Mouse (Mus musculus) liver, postnatal 0 days (tissue): ENCODE data around the gene Matk. TPM values are rescaled to one million over a fixed set of nuclear protein-coding genes. Genes with fewer than 3 reads are reported as not detected.
A peak's percentile ranks its signal among the peaks of the same experiment; 100 is the strongest.

ENCODE experiments used
- ATAC-seq: fragments of 200-750 bp; cut with Nextera tagmentation; 2 replicates; pipeline ENCODE4 v1.8.0; 2017; ENCODE audit warnings: mild to moderate bottlenecking, moderate library complexity
- DNase-seq: peaks from one replicate; pipeline ENCODE4 v3.0.0-alpha.2; 2016
- H3K27ac ChIP-seq: fragments of 300-500 bp; sonication (generic); 2 replicates; pipeline ENCODE4 v1.5.1; 2014; ENCODE audit warnings: antibody characterized with exemption, moderate library complexity, mild to moderate bottlenecking, low read depth
- H3K27me3 ChIP-seq: fragments of 300-500 bp; sonication (generic); 2 replicates; pipeline ENCODE4 v1.6.1; 2014; ENCODE audit warnings: low read length, control low read depth, mixed read lengths; ENCODE audit not compliant: insufficient read depth
- H3K36me3 ChIP-seq: fragments of 300-500 bp; sonication (generic); replicated peaks from 2 replicates; pipeline ENCODE4 v1.6.1; 2014; ENCODE audit warnings: mild to moderate bottlenecking, control low read depth, low read length, moderate library complexity, mixed read lengths; ENCODE audit not compliant: insufficient read depth
- H3K4me1 ChIP-seq: fragments of 300-500 bp; sonication (generic); 2 replicates; pipeline ENCODE4 v1.6.1; 2014; ENCODE audit warnings: antibody characterized with exemption, mild to moderate bottlenecking, control low read depth; ENCODE audit not compliant: insufficient read depth
- H3K4me2 ChIP-seq: fragments of 300-500 bp; sonication (generic); 2 replicates; pipeline ENCODE4 v1.6.1; 2014; ENCODE audit warnings: low read depth, mild to moderate bottlenecking, low read length, moderate library complexity, mixed read lengths
- H3K4me3 ChIP-seq: fragments of 300-500 bp; sonication (generic); 2 replicates; pipeline ENCODE4 v1.5.1; 2014; ENCODE audit warnings: low read depth, low read length
- H3K9ac ChIP-seq: fragments of 300-500 bp; sonication (generic); replicated peaks from 2 replicates; pipeline ENCODE4 v1.6.1; 2014; ENCODE audit warnings: mild to moderate bottlenecking, moderate library complexity
- H3K9me3 ChIP-seq: fragments of 300-500 bp; sonication (generic); 2 replicates; pipeline ENCODE4 v1.6.1; 2016; ENCODE audit warnings: mild to moderate bottlenecking, control low read depth, low read length, mixed read lengths
- CTCF ChIP-seq: sonication (generic); IDR thresholded peaks from 2 replicates; pipeline ENCODE4 v1.5.1; 2016; ENCODE audit warnings: antibody characterized with exemption, low read depth
- EP300 ChIP-seq: IDR thresholded peaks from 2 replicates; pipeline ENCODE4 v1.6.1; 2016; ENCODE audit warnings: antibody characterized with exemption, low read depth, mild to moderate bottlenecking
- WGBS: fragments of 180-500 bp; shearing (Covaris S2); extraction: QIAGEN DNeasy Blood & Tissue Kit; methylation state at CpG from one replicate; pipeline ENCODE4 v1.1.7; 2014; ENCODE audit not compliant: insufficient replicate concordance; 5-methylcytosine and 5-hydroxymethylcytosine counted together
- polyA plus RNA-seq: library from polyadenylated mRNA; unstranded; fragments of >200 nt; fragmentation: Nextera tagmentation; extraction: Ambion mirVana; gene quantifications from 2 replicates; pipeline ENCODE4 v1.2.1, GENCODE M21; 2015

Gene Matk
- polyA plus RNA-seq, 1 experiment from 2014 or later = 1.7 TPM

- no peak for DNase-seq
- peaks cover 68% of the 10 kb centered on the region for H3K4me1 ChIP-seq
- no peak; the same call in 1 of the 2 replicates for ATAC-seq
- H3K9ac ChIP-seq = peak overlapping the region; percentile 73
- no peak for TF ChIP-seq EP300
- 0 out of 2 replicates have a peak, but pooled peaks have one; percentile 0 for TF ChIP-seq CTCF
- no peaks in the 10 kb centered on the region; the same call in 1 of the 2 replicates for H3K36me3 ChIP-seq
- H3K27me3 ChIP-seq = no peaks in the 10 kb centered on the region
- H3K27ac ChIP-seq = peak overlapping the region; percentile 94
- H3K9me3 ChIP-seq = no peaks in the 10 kb centered on the region
- H3K4me2 ChIP-seq = peak overlapping the region; percentile 96
- peak overlapping the region; percentile 72 for H3K4me3 ChIP-seq
- 3% methylated on average over 25 of the region's 25 CpGs for WGBS
Measured at GRCm38 (mm10) chr10:81293334-81294030, 40.7 kb downstream of the Matk start.

- no peak overlapping the region for H3K27ac ChIP-seq
- ATAC-seq = no peak
- 31% methylated on average over 8 of the region's 8 CpGs for WGBS
- H3K27me3 ChIP-seq = no peaks in the 10 kb centered on the region
- TF ChIP-seq EP300 (no peak), CTCF (no peak)
- H3K4me2 ChIP-seq = peak overlapping the region; percentile 96
- DNase-seq = no peak
- peak overlapping the region; percentile 72 for H3K4me3 ChIP-seq
- peak overlapping the region; percentile 73 for H3K9ac ChIP-seq
- peaks cover 75% of the 10 kb centered on the region for H3K4me1 ChIP-seq
- no peaks in the 10 kb centered on the region; the same call in 1 of the 2 replicates for H3K36me3 ChIP-seq
- H3K9me3 ChIP-seq = no peaks in the 10 kb centered on the region
Measured at GRCm38 (mm10) chr10:81294442-81294841, 41.7 kb downstream of the Matk start.

GRCm38 (mm10) chr10:81295185-81295584, 42.5 kb downstream of the Matk start:
- Histone ChIP-seq H3K4me2 (peak overlapping the region; percentile 96), H3K9ac (no peak overlapping the region; the same call in 1 of the 2 replicates), H3K36me3 (no peaks in the 10 kb centered on the region; the same call in 1 of the 2 replicates), H3K27me3 (no peaks in the 10 kb centered on the region), H3K27ac (no peak overlapping the region), H3K4me1 (peaks cover 77% of the 10 kb centered on the region), H3K4me3 (no peak overlapping the region), H3K9me3 (no peaks in the 10 kb centered on the region)
- ATAC-seq (no peak), DNase-seq (no peak)
- WGBS = 83% methylated on average over 6 of the region's 6 CpGs
- TF ChIP-seq EP300 (no peak), CTCF (no peak)

- H3K9me3 ChIP-seq = no peaks in the 10 kb centered on the region
- WGBS = 54% methylated on average over 6 of the region's 6 CpGs
- H3K27me3 ChIP-seq = no peaks in the 10 kb centered on the region
- H3K36me3 ChIP-seq = no peaks in the 10 kb centered on the region; the same call in 1 of the 2 replicates
- ATAC-seq (no peak), DNase-seq (no peak)
- H3K9ac ChIP-seq = peak overlapping the region; percentile 44; the same call in 1 of the 2 replicates
- peak overlapping the region; percentile 52 for H3K4me2 ChIP-seq
- TF ChIP-seq EP300 = no peak
- no peak for TF ChIP-seq CTCF
- no peak overlapping the region for H3K4me3 ChIP-seq
- peak overlapping the region; percentile 95 for H3K27ac ChIP-seq
- peaks cover 85% of the 10 kb centered on the region for H3K4me1 ChIP-seq
Measured at GRCm38 (mm10) chr10:81297246-81297645, 44.5 kb downstream of the Matk start.

GRCm38 (mm10) chr10:81297845-81298244, 45.1 kb downstream of the Matk start:
- Histone ChIP-seq H3K4me2 (peak overlapping the region; percentile 52), H3K27me3 (no peaks in the 10 kb centered on the region), H3K36me3 (no peaks in the 10 kb centered on the region; the same call in 1 of the 2 replicates), H3K4me3 (no peak overlapping the region), H3K27ac (peak overlapping the region; percentile 95), H3K4me1 (peaks cover 90% of the 10 kb centered on the region), H3K9me3 (no peaks in the 10 kb centered on the region), H3K9ac (peak overlapping the region; percentile 44; the same call in 1 of the 2 replicates)
- peak; percentile 30 for ATAC-seq
- no peak for TF ChIP-seq CTCF
- WGBS = 22% methylated on average over 10 of the region's 10 CpGs
- peak; percentile 66 for DNase-seq

- no peak for TF ChIP-seq EP300
- TF ChIP-seq CTCF = no peak; the same call in 1 of the 2 replicates
- no peaks in the 10 kb centered on the region for H3K27me3 ChIP-seq
- H3K4me1 ChIP-seq = peaks cover 95% of the 10 kb centered on the region
- peak overlapping the region; percentile 95 for H3K27ac ChIP-seq
- no peak for ATAC-seq
- peak; percentile 58 for DNase-seq
- 62% methylated on average over 17 of the region's 17 CpGs for WGBS
- no peak overlapping the region; the same call in 1 of the 2 replicates for H3K4me3 ChIP-seq
- no peak overlapping the region for H3K9ac ChIP-seq
- H3K4me2 ChIP-seq = peak overlapping the region; percentile 52
- H3K9me3 ChIP-seq = no peaks in the 10 kb centered on the region
- H3K36me3 ChIP-seq = no peaks in the 10 kb centered on the region; the same call in 1 of the 2 replicates
Measured at GRCm38 (mm10) chr10:81298369-81299100, 45.8 kb downstream of the Matk start.
